Mouse (Mus musculus) MEL (cell line): Measurements from ENCODE around the gene Ublcp1. TPM values are rescaled to one million over a fixed set of nuclear protein-coding genes. Genes with fewer than 3 reads are reported as not detected.

Experiments
- DNase-seq: peaks from one replicate; pipeline ENCODE4 v3.0.0; 2011; ENCODE audit warnings: low read depth, low spot score
- H3K27ac ChIP-seq: 2 replicates; pipeline ENCODE4 v1.5.1; 2012; ENCODE audit warnings: low read depth, mild to moderate bottlenecking, control low read depth, low read length, moderate library complexity; ENCODE audit not compliant: control insufficient read depth
- H3K27me3 ChIP-seq, 2 experiments: fragments of 150-350 bp in 1 of 2; sonication (generic) in 1 of 2; 2 replicates each; pipeline ENCODE4 v1.6.1; 2012; ENCODE audit warnings: low read length in 2 of 2, mild to moderate bottlenecking in 2 of 2, improper control_type of control experiment in 1 of 2, moderate library complexity in 1 of 2; ENCODE audit not compliant: insufficient read depth in 2 of 2, control insufficient read depth in 1 of 2
- H3K36me3 ChIP-seq, 2 experiments: 2 replicates each; pipeline ENCODE4 v1.6.1; 2012 to 2014; ENCODE audit warnings: low read length in 2 of 2, improper control_type of control experiment in 1 of 2, inconsistent platforms in 1 of 2, mild to moderate bottlenecking in 1 of 2; ENCODE audit not compliant: insufficient read depth in 2 of 2, control insufficient read depth in 1 of 2
- H3K4me1 ChIP-seq, 2 experiments: fragments of 150-350 bp in 1 of 2; sonication (generic) in 1 of 2; 2 replicates each; pipeline ENCODE4 v1.6.1; 2012; ENCODE audit warnings: low read length in 2 of 2, improper control_type of control experiment in 1 of 2, mild to moderate bottlenecking in 1 of 2; ENCODE audit not compliant: insufficient read depth in 2 of 2, control insufficient read depth in 1 of 2
- H3K4me3 ChIP-seq, 2 experiments: fragments of 150-350 bp in 1 of 2; sonication (generic) in 1 of 2; 2 replicates each; pipeline ENCODE4 v1.5.1; 2012; ENCODE audit warnings: low read depth in 2 of 2, low read length in 2 of 2, mild to moderate bottlenecking in 2 of 2, moderate library complexity in 2 of 2, control low read depth in 1 of 2, improper control_type of control experiment in 1 of 2; ENCODE audit not compliant: control insufficient read depth in 1 of 2, insufficient read depth in 1 of 2
- H3K79me2 ChIP-seq: 2 replicates; pipeline ENCODE4 v1.6.1; 2012; ENCODE audit warnings: mild to moderate bottlenecking, low read length, moderate library complexity; ENCODE audit not compliant: control insufficient read depth, poor library complexity, insufficient read depth
- H3K9ac ChIP-seq: 2 replicates; pipeline ENCODE4 v1.6.1; 2012; ENCODE audit warnings: low read depth, mild to moderate bottlenecking, control low read depth, low read length, moderate library complexity; ENCODE audit not compliant: control insufficient read depth, poor library complexity, severe bottlenecking
- H3K9me3 ChIP-seq: fragments of 150-350 bp; sonication (generic); replicated peaks from 2 replicates; pipeline ENCODE4 v1.6.1; 2012; ENCODE audit warnings: mild to moderate bottlenecking, low read length, improper control_type of control experiment, moderate library complexity; ENCODE audit not compliant: insufficient read depth
- CHD1 ChIP-seq: IDR thresholded peaks from 2 replicates; pipeline ENCODE4 v1.6.1; 2012; ENCODE audit warnings: low read depth, mild to moderate bottlenecking, inconsistent platforms, low read length, improper control_type of control experiment
- CHD2 ChIP-seq: IDR thresholded peaks from 2 replicates; pipeline ENCODE4 v1.6.1; 2011; ENCODE audit warnings: low read length, improper control_type of control experiment
- CTCF ChIP-seq, 3 experiments: IDR thresholded peaks in 2 of 3; conservative IDR thresholded peaks in 1 of 3; 2 replicates each; pipeline ENCODE4 v1.5.1; 2011 to 2012; ENCODE audit warnings: low read length in 3 of 3, low read depth in 2 of 3, mild to moderate bottlenecking in 2 of 3, improper control_type of control experiment in 1 of 3, inconsistent platforms in 1 of 3, mixed read lengths in 1 of 3, moderate library complexity in 1 of 3; ENCODE audit not compliant: control insufficient read depth in 1 of 3, insufficient read depth in 1 of 3, poor library complexity in 1 of 3, severe bottlenecking in 1 of 3
- E2F4 ChIP-seq: IDR thresholded peaks from 2 replicates; pipeline ENCODE4 v1.6.1; 2011; ENCODE audit warnings: low read depth, low read length, improper control_type of control experiment, borderline replicate concordance
- ELF1 ChIP-seq: IDR thresholded peaks from 2 replicates; pipeline ENCODE4 v1.6.1; 2014; ENCODE audit warnings: low read depth, mild to moderate bottlenecking, inconsistent platforms, low read length, improper control_type of control experiment, moderate library complexity
- EP300 ChIP-seq, 2 experiments: IDR thresholded peaks; 2 replicates each; pipeline ENCODE4 v1.6.1; 2011; ENCODE audit warnings: improper control_type of control experiment in 2 of 2, low read length in 2 of 2, low read depth in 1 of 2, mild to moderate bottlenecking in 1 of 2
- ETS1 ChIP-seq: IDR thresholded peaks from 2 replicates; pipeline ENCODE4 v1.6.1; 2012; ENCODE audit warnings: low read depth, mild to moderate bottlenecking, inconsistent platforms, low read length, improper control_type of control experiment, moderate library complexity
- GATA1 ChIP-seq: IDR thresholded peaks from 2 replicates; pipeline ENCODE4 v1.6.1; 2011; ENCODE audit warnings: low read depth, low read length, improper control_type of control experiment
- HCFC1 ChIP-seq: IDR thresholded peaks from 2 replicates; pipeline ENCODE4 v1.6.1; 2012; ENCODE audit warnings: low read depth, mild to moderate bottlenecking, inconsistent platforms, low read length, improper control_type of control experiment, moderate library complexity
- MAX ChIP-seq: IDR thresholded peaks from 2 replicates; pipeline ENCODE4 v1.6.1; 2011; ENCODE audit warnings: low read length, improper control_type of control experiment
- MAZ ChIP-seq: IDR thresholded peaks from 2 replicates; pipeline ENCODE4 v1.6.1; 2012; ENCODE audit warnings: low read depth, mild to moderate bottlenecking, inconsistent platforms, low read length, improper control_type of control experiment
- MEF2A ChIP-seq: IDR thresholded peaks from 2 replicates; pipeline ENCODE4 v1.6.1; 2014; ENCODE audit warnings: low read depth, mild to moderate bottlenecking, inconsistent platforms, low read length, improper control_type of control experiment; ENCODE audit not compliant: poor library complexity, insufficient replicate concordance, severe bottlenecking; ENCODE audit errors: extremely low read depth
- MXI1 ChIP-seq: IDR thresholded peaks from 2 replicates; pipeline ENCODE4 v1.6.1; 2011; ENCODE audit warnings: mild to moderate bottlenecking, low read depth, low read length, improper control_type of control experiment
- MYB ChIP-seq: IDR thresholded peaks from 2 replicates; pipeline ENCODE4 v1.6.1; 2011; ENCODE audit warnings: mild to moderate bottlenecking, low read depth, low read length, improper control_type of control experiment
- NRF1 ChIP-seq: IDR thresholded peaks from 2 replicates; pipeline ENCODE4 v1.6.1; 2014; ENCODE audit warnings: low read depth, mild to moderate bottlenecking, inconsistent platforms, low read length, improper control_type of control experiment, moderate library complexity; ENCODE audit not compliant: poor library complexity, insufficient read depth, severe bottlenecking
- POLR2A ChIP-seq, 2 experiments: IDR thresholded peaks; 2 replicates each; pipeline ENCODE4 v1.6.1; 2011 to 2012; ENCODE audit warnings: low read length in 2 of 2, mild to moderate bottlenecking in 2 of 2, control low read depth in 1 of 2, improper control_type of control experiment in 1 of 2, low read depth in 1 of 2, moderate library complexity in 1 of 2; ENCODE audit not compliant: control insufficient read depth in 1 of 2, insufficient read depth in 1 of 2, poor library complexity in 1 of 2
- POLR2AphosphoS5 ChIP-seq: IDR thresholded peaks from 2 replicates; pipeline ENCODE4 v1.6.1; 2012; ENCODE audit warnings: low read depth, borderline replicate concordance, mild to moderate bottlenecking, inconsistent platforms, low read length, moderate library complexity, mixed read lengths
- RAD21 ChIP-seq: IDR thresholded peaks from 2 replicates; pipeline ENCODE4 v1.6.1; 2011; ENCODE audit warnings: mild to moderate bottlenecking, low read depth, low read length, improper control_type of control experiment
- TAL1 ChIP-seq: IDR thresholded peaks from 2 replicates; pipeline ENCODE4 v1.6.1; 2012; ENCODE audit warnings: mild to moderate bottlenecking, inconsistent platforms, low read length, moderate library complexity, mixed read lengths
- TCF12 ChIP-seq: IDR thresholded peaks from 2 replicates; pipeline ENCODE4 v1.6.1; 2014; ENCODE audit warnings: low read depth, mild to moderate bottlenecking, inconsistent platforms, low read length, improper control_type of control experiment, moderate library complexity
- UBTF ChIP-seq: IDR thresholded peaks from 2 replicates; pipeline ENCODE4 v1.6.1; 2012; ENCODE audit warnings: low read depth, mild to moderate bottlenecking, inconsistent platforms, low read length, improper control_type of control experiment, moderate library complexity, borderline replicate concordance; ENCODE audit not compliant: insufficient read depth
- USF2 ChIP-seq, 2 experiments: IDR thresholded peaks; 2 replicates each; pipeline ENCODE4 v1.6.1; 2011 to 2012; ENCODE audit warnings: improper control_type of control experiment in 2 of 2, low read length in 2 of 2, borderline replicate concordance in 1 of 2, inconsistent platforms in 1 of 2, low read depth in 1 of 2, mild to moderate bottlenecking in 1 of 2; ENCODE audit not compliant: insufficient read depth in 1 of 2
- ZKSCAN1 ChIP-seq: IDR thresholded peaks from 2 replicates; pipeline ENCODE4 v1.6.1; 2012; ENCODE audit warnings: low read depth, mild to moderate bottlenecking, inconsistent platforms, low read length, improper control_type of control experiment, moderate library complexity
- ZNF384 ChIP-seq: IDR thresholded peaks from 2 replicates; pipeline ENCODE4 v1.6.1; 2012; ENCODE audit warnings: low read depth, mild to moderate bottlenecking, inconsistent platforms, low read length, improper control_type of control experiment
- polyA plus RNA-seq, 2 experiments: library from polyadenylated mRNA; stranded (reverse) in 1 of 2; unstranded in 1 of 2; fragments of >175 nt in 1 of 2; fragments of >200 nt in 1 of 2; gene quantifications; 2 replicates each; pipeline versions ENCODE4 v1.2.1 to v1.2.4; 2012; ENCODE audit warnings: low replicate concordance in 2 of 2, low read depth in 1 of 2; ENCODE audit not compliant: insufficient read length in 2 of 2, insufficient read depth in 1 of 2, missing spikeins in 1 of 2
- total RNA-seq: library from RNA; depleted of rRNA; stranded (reverse); fragments of 300-350 nt; gene quantifications from 2 replicates; pipeline ENCODE4 v1.2.3, GENCODE M21; 2012

Gene Ublcp1
- total and polyA plus RNA-seq, 3 experiments: 21.1 to 22.2 TPM; not detected in 1

- no peak for TF ChIP-seq POLR2AphosphoS5
- peak; percentile 86 for TF ChIP-seq MAX
- peak; percentile 93 for TF ChIP-seq MXI1
- no peak for TF ChIP-seq RAD21
- no peak for TF ChIP-seq E2F4
- TF ChIP-seq ZKSCAN1: no peak
- peak; percentile 79 for TF ChIP-seq TAL1
- TF ChIP-seq POLR2A (IDR thresholded peaks at IDR 0.05; ENCODE audit: control insufficient read depth in 1 of 2, insufficient read depth in 1 of 2, low read depth in 1 of 2, low read length in 2 of 2, poor library complexity in 1 of 2): peak; percentile 44 to 81; a peak in 3 of 4 replicates
- no peak; the same call in 1 of the 2 replicates for TF ChIP-seq HCFC1
- TF ChIP-seq MEF2A: no peak
- peak; percentile 84 for TF ChIP-seq MYB
- TF ChIP-seq NRF1: no peak
- TF ChIP-seq CHD2: no peak
- TF ChIP-seq ELF1: no peak
- TF ChIP-seq CHD1: peak; percentile 58
Measured at GRCm38 (mm10) chr11:44512044-44513025, 42.0 kb upstream of the Ublcp1 start (continued).

DNA sequence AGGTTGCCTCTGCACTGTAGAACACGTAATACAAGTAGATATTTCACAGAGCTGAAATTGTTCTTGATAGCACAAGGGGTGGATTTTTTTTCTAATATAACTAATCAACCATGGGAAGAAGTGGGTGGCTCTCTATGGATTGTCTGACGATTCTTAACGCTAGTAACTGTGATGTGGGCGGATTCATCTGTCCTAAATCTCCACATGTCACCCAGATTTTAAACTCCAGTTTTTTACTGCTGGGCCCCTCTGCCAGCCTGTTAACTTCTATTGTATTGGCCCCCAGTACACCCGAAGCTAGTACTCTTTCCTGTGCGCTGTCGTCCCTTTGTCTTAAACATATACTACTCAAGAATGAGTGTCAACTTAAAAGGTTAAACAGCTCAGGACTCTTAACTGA, 40.1 kb upstream of the Ublcp1 start:
- Histone ChIP-seq H3K4me1 (peaks cover 42% of the 10 kb centered on the region in 2 experiments), H3K27ac (peak overlapping the region; percentile 97), H3K79me2 (no peaks in the 10 kb centered on the region), H3K4me3 (no peak overlapping the region), H3K9me3 (no peaks in the 10 kb centered on the region), H3K27me3 (no peaks in the 10 kb centered on the region), H3K36me3 (peaks cover 0 to 54% of the 10 kb centered on the region in 2 experiments; a peak in 2 of 4 replicates), H3K9ac (peak overlapping the region; percentile 38)
- 0 out of 2 replicates have a peak, but pooled peaks have one; percentile 6 for TF ChIP-seq ETS1
- no peak for TF ChIP-seq HCFC1
- TF ChIP-seq E2F4: no peak
- TF ChIP-seq MAZ: no peak
- TF ChIP-seq ZNF384: peak; percentile 74
- no peak for TF ChIP-seq GATA1
- TF ChIP-seq MYB: no peak
- TF ChIP-seq USF2 (IDR thresholded peaks at IDR 0.05; ENCODE audit: borderline replicate concordance in 1 of 2, insufficient read depth in 1 of 2, low read depth in 1 of 2, low read length in 2 of 2): no peak
- no peak for TF ChIP-seq UBTF
- no peak for TF ChIP-seq RAD21
- TF ChIP-seq ELF1: no peak
- no peak for TF ChIP-seq CTCF (IDR thresholded peaks at IDR 0.05 in 2 of 3, conservative IDR thresholded peaks at IDR 0.05 in 1 of 3; ENCODE audit: control insufficient read depth in 1 of 3, insufficient read depth in 1 of 3, low read depth in 2 of 3, low read length in 3 of 3, poor library complexity in 1 of 3, severe bottlenecking in 1 of 3)
- 0 out of 2 replicates have a peak, but pooled peaks have one; percentile 18 for TF ChIP-seq TCF12
- TF ChIP-seq EP300 (IDR thresholded peaks at IDR 0.05; ENCODE audit: low read depth in 1 of 2, low read length in 2 of 2): peak in 1 of 2 experiments; percentile 41; a peak in 1 of 4 replicates
- peak; percentile 49 for DNase-seq
